ENCODE assay signal across 13 mouse cellular contexts in the genomic region with DNA sequence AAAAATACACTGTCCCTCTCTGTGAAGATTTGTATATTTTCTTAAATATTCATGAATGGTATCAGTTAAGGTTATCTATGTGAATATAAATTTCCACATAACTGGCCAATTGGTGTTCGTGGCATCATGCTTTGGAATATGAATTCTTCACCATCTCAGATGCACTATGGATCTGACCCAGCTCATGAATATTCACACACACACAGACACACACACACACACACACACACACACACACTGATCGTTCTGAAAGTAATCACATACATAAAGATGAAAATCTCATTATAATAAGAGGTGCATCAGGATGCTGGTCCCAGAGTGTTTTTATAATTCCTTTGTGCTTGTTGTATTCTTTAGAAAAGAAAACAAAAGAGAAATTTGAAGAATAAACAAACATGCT.
"Had no signal": no experiment of that assay in that cellular context is flagged by ENCODE, and none has a peak within 500 bp of the region (broad histone marks: within the 10 kb centered on the region; RNA-seq: fewer than 3 reads in every experiment).

No protein-coding gene starts in this region.

- H3K36me3 ChIP-seq: limb, embryonic 10.5 days; liver, embryonic 15.5 days had no signal

- H3K27me3 ChIP-seq: liver, embryonic 15.5 days had no signal

- ATAC-seq: lung, postnatal 0 days had no signal

- H3K9me3 ChIP-seq: limb, embryonic 10.5 days; liver, embryonic 15.5 days had no signal

- DNase-seq: kidney, adult 2 months; kidney, postnatal 25 days; lung, adult 2 months; lung, postnatal 36 days; right cerebral cortex, adult 18-20 months; right cerebral cortex, postnatal 25 days; thymus, postnatal 4 days had no signal

- H3K4me3 ChIP-seq: left cerebral cortex, adult 2 months; limb, embryonic 10.5 days; liver, embryonic 15.5 days had no signal

- H3K4me1 ChIP-seq: limb, embryonic 10.5 days; liver, embryonic 15.5 days had no signal

- H3K27ac ChIP-seq: left cerebral cortex, adult 2 months; limb, embryonic 10.5 days; liver, embryonic 15.5 days; stomach, postnatal 0 days had no signal

- H3K4me2 ChIP-seq: liver, embryonic 11.5 days; liver, embryonic 15.5 days had no signal

- H3K9ac ChIP-seq: liver, embryonic 15.5 days had no signal
